Mouse (Mus musculus) cerebellum, adult 9-11 months (tissue): ENCODE data around the gene 4930407I10Rik.

Experiments
- DNase-seq: peaks from one replicate; pipeline ENCODE4 v3.0.0; 2022

4930407I10Rik gene

DNA sequence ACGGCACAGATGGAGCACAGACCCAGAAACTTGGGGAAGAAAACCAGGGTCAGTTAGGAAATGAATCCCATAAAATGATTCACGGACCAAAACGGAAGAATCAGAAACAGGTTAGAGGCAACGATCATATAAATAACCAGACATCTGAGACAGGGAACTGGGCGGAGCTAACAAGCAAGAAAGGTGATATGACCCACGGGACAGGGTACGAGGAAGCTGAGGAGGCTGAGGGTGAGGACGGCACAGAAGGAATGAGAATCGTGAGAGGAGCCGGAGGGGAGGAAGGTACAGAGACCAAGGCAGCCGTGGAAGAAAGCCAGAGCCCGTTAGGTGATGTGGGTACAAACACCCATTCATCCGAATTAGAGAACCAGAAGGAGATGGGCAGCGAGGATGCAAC, 5.0 kb downstream of the 4930407I10Rik start:
- DNase-seq: no peak

- DNase-seq: peak; percentile 71
Measured at GRCm38 (mm10) chr15:82065511-82065910, 6.6 kb downstream of the 4930407I10Rik start.

DNA sequence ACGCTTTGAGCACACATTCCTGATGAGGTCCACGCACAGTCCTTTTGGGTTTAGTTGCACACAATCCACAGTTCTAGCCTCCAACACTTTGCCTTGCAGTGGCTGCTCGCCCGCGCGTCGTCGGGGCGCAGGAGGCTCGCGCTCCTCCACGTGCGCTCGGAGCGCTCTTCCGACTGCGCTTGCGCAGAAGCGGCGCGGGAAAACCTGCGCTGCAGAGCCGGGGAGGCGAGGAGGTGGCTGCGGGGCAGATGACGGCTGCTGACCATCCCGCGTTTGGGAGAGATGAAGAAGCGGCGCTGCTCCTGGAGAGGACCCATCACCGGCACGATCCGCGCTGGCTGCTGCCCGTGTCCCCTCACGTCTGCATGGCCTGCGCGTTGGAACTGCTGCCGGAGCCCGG, 10.9 kb downstream of the 4930407I10Rik start, which contains the start of gene Mei1:
Gene Mei1 (plus strand): TSS at position 99 of the 400 bp plus-strand sequence.
- DNase-seq: no peak

GRCm38 (mm10) chr15:82071816-82072469, 13.0 kb downstream of the 4930407I10Rik start:
- no peak for DNase-seq

DNA sequence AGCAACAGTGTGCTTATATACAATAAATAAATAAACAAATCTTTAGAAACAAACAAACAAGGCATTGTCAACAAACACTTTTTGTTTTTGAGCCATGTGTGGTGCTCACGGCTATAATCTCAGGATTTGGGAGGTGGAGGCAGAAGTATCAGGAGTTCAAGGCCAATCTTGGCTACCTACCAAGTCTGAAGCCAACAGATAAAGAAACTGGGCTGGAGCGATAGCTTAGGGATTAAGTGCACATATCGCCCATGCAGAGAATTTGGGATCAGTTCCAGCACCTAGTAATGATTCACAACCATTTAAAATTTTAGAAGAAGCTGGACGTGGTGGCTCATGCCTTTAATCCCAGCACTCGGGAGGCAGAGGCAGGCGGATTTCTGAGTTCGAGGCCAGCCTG, 14.5 kb downstream of the 4930407I10Rik start:
- no peak for DNase-seq

DNA sequence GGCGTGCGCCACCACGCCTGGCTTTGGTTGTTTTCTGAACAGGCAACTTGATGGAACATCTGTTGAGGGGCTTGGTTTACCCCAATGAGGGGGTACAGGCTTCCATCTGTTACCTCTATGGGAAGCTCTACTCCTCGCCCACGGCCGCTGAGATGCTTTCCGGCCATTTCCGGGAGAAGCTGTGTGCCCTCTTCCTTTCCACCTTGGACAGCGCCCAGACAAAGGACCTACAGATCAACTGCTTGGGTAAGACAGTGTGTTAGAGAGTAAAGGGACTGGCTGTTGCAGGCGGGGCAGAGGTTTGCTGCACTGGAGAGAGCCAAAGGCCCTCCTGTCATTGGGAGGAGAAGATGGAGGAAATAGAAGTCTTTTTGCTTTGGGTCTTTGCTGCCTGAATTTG, 20.9 kb downstream of the 4930407I10Rik start:
- DNase-seq: no peak

GRCm38 (mm10) chr15:82081161-82081560, 22.2 kb downstream of the 4930407I10Rik start:
- DNase-seq: peak; percentile 88

DNA sequence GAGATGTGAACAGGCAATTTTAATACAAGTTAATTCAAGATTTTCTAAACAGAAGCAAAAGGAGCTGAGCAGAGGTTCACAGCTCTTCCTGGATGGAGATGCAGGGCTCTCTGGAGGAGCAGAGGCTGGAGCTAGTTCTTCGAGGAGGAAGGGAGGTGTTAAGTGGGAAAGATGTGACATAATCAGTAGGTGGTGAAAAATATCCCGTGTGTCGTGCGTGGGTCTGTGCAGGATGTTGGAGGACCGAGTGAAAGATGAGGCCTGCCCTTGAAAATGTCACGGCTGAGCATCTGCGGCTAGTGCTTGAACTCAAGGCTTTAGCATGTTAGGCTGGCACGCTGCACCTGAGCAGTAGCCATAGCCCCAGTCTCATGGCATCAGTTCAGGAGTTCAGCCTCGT, 26.7 kb downstream of the 4930407I10Rik start:
- DNase-seq: no peak

DNA sequence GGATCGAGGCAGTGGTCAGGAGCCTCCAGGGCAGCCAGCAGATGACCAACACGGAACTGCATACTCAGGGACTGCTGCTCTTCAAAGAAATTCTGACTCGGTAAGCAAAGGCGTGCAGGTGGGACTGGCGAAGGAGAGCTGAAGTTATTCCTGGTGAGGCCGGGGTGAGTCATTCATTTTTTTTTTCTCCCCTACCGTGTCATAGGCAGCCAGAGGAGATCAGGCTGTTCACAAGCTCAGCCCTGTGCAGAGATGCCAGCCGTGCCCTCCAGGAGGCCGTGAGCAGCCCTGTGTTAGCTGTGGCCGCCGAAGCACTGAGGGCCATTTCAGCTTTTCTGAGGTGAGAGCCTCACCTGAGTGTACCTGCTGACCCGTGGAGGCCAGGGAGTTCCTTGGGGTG, 27.2 kb downstream of the 4930407I10Rik start:
- no peak for DNase-seq

- DNase-seq: no peak
Measured at GRCm38 (mm10) chr15:82087266-82087665, 28.3 kb downstream of the 4930407I10Rik start.

- DNase-seq: no peak
Measured at GRCm38 (mm10) chr15:82091061-82091460, 32.1 kb downstream of the 4930407I10Rik start.

DNA sequence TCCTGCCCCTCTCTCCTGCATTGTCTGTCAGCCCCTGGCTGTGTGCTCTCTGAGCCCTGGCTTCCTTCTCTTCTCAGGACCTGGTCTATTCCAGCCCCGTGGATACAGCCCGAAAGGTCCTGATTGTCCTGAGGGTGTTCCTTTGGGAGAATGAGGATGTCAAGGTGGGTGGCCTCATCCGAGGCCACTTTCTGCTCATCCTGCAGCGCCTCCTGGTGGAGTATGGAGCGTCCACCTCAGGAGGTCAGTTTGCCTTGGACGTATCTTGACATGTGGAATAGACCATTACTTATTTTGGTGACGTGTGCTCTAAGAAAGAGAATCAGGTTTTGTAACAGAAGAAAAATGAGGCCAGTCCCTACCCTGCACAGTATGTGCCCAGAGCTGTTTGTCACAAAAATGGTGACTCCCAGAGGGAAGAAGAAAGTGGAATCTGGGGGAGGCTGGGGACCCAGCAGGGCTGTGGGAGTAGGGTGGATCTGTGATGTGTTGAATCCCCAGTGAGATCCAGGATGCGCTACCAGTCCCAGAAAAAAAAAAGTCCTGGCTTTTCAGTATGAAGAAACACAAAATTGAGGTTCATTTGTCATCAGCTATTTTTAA, 48.1 kb downstream of the 4930407I10Rik start:
- peak; percentile 64 for DNase-seq
